Mouse (Mus musculus) E14TG2a.4 (cell line): ENCODE results near the gene Afdn.

Experiments used
- H3K27me3 ChIP-seq: 2 replicates; pipeline ENCODE4 v1.6.1; 2014; ENCODE audit warnings: low read length, control low read depth; ENCODE audit not compliant: insufficient read depth
- H3K36me3 ChIP-seq: 2 replicates; pipeline ENCODE4 v1.6.1; 2014; ENCODE audit warnings: low read length, control low read depth; ENCODE audit not compliant: insufficient read depth
- H3K4me1 ChIP-seq: replicated peaks from 2 replicates; pipeline ENCODE4 v1.6.1; 2014; ENCODE audit warnings: low read depth, low read length, control low read depth
- H3K4me3 ChIP-seq: replicated peaks from 2 replicates; pipeline ENCODE4 v1.5.1; 2014; ENCODE audit warnings: mild to moderate bottlenecking, low read length
- H3K9me3 ChIP-seq: 2 replicates; pipeline ENCODE4 v1.6.1; 2014; ENCODE audit warnings: low read length, control low read depth
- CTCF ChIP-seq: conservative IDR thresholded peaks from 2 replicates; pipeline ENCODE4 v1.5.1; 2014; ENCODE audit warnings: low read length
- NANOG ChIP-seq: IDR thresholded peaks from 2 replicates; pipeline ENCODE4 v1.6.1; 2014; ENCODE audit warnings: borderline replicate concordance, low read length, mixed read lengths
- POU5F1 ChIP-seq: IDR thresholded peaks from 2 replicates; pipeline ENCODE4 v1.6.1; 2014; ENCODE audit warnings: low read length, borderline replicate concordance

Gene Afdn

GRCm38 (mm10) chr17:13759853-13760627 lies at the start of gene Afdn:
TSS of gene Afdn (plus strand) at chr17:13760539.
- Histone ChIP-seq H3K4me3 (peak within 1 kb of the TSS; percentile 91), H3K4me1 (peaks cover 65% of the 10 kb centered on the region), H3K9me3 (no peaks in the 10 kb centered on the region), H3K27me3 (no peaks in the 10 kb centered on the region), H3K36me3 (0 out of 2 replicates have a peak, but pooled peaks cover 4% of the 10 kb centered on the region)
- no peak for TF ChIP-seq POU5F1
- no peak for TF ChIP-seq NANOG
- TF ChIP-seq CTCF, result no peak

GRCm38 (mm10) chr17:13711173-13711572 lies 49.2 kb upstream of the Afdn start:
- no peaks in the 10 kb centered on the region for H3K9me3 ChIP-seq
- H3K27me3 ChIP-seq, result no peaks in the 10 kb centered on the region
- no peaks in the 10 kb centered on the region for H3K36me3 ChIP-seq
- TF ChIP-seq POU5F1 (no peak), CTCF (no peak), NANOG (no peak)
- peaks cover 33% of the 10 kb centered on the region for H3K4me1 ChIP-seq
- H3K4me3 ChIP-seq, result no peak overlapping the region

GRCm38 (mm10) chr17:13712116-13712515 lies 48.2 kb upstream of the Afdn start:
- no peaks in the 10 kb centered on the region for H3K36me3 ChIP-seq
- no peaks in the 10 kb centered on the region for H3K9me3 ChIP-seq
- no peak overlapping the region for H3K4me3 ChIP-seq
- H3K4me1 ChIP-seq, result peaks cover 35% of the 10 kb centered on the region
- TF ChIP-seq NANOG (no peak), POU5F1 (no peak), CTCF (no peak)
- no peaks in the 10 kb centered on the region for H3K27me3 ChIP-seq

GRCm38 (mm10) chr17:13712518-13712917 lies 47.8 kb upstream of the Afdn start:
- TF ChIP-seq NANOG (no peak), POU5F1 (no peak), CTCF (no peak)
- Histone ChIP-seq H3K4me1 (peaks cover 35% of the 10 kb centered on the region), H3K9me3 (no peaks in the 10 kb centered on the region)

GRCm38 (mm10) chr17:13714128-13714527 lies 46.2 kb upstream of the Afdn start:
- no peaks in the 10 kb centered on the region for H3K9me3 ChIP-seq

More at GRCm38 (mm10) chr17:13712518-13712917, 47.8 kb upstream of the Afdn start:
- Histone ChIP-seq H3K27me3 (no peaks in the 10 kb centered on the region), H3K4me3 (no peak overlapping the region), H3K36me3 (no peaks in the 10 kb centered on the region)

GRCm38 (mm10) chr17:13714654-13715053 lies 45.7 kb upstream of the Afdn start:
- no peaks in the 10 kb centered on the region for H3K27me3 ChIP-seq
- no peaks in the 10 kb centered on the region for H3K36me3 ChIP-seq
- TF ChIP-seq CTCF, result no peak
- TF ChIP-seq POU5F1, result no peak
- TF ChIP-seq NANOG, result no peak

More at GRCm38 (mm10) chr17:13714128-13714527, 46.2 kb upstream of the Afdn start:
- Histone ChIP-seq H3K36me3 (no peaks in the 10 kb centered on the region), H3K4me3 (no peak overlapping the region), H3K27me3 (no peaks in the 10 kb centered on the region), H3K4me1 (peaks cover 35% of the 10 kb centered on the region)
- TF ChIP-seq CTCF (no peak), NANOG (no peak), POU5F1 (no peak)

GRCm38 (mm10) chr17:13715511-13715910 lies 44.8 kb upstream of the Afdn start:
- Histone ChIP-seq H3K4me1 (peaks cover 27% of the 10 kb centered on the region), H3K27me3 (peaks cover 2% of the 10 kb centered on the region; the same call in 1 of the 2 replicates), H3K4me3 (no peak overlapping the region), H3K9me3 (no peaks in the 10 kb centered on the region), H3K36me3 (no peaks in the 10 kb centered on the region)
- no peak for TF ChIP-seq NANOG
- no peak for TF ChIP-seq CTCF
- TF ChIP-seq POU5F1, result no peak

More at GRCm38 (mm10) chr17:13714654-13715053, 45.7 kb upstream of the Afdn start:
- Histone ChIP-seq H3K9me3 (no peaks in the 10 kb centered on the region), H3K4me1 (peaks cover 32% of the 10 kb centered on the region), H3K4me3 (no peak overlapping the region)

GRCm38 (mm10) chr17:13716336-13716735 lies 44.0 kb upstream of the Afdn start:
- TF ChIP-seq CTCF (no peak), POU5F1 (no peak), NANOG (no peak)
- H3K27me3 ChIP-seq, result peaks cover 10% of the 10 kb centered on the region; the same call in 1 of the 2 replicates
- H3K4me1 ChIP-seq, result peaks cover 24% of the 10 kb centered on the region

GRCm38 (mm10) chr17:13717428-13717827 lies 42.9 kb upstream of the Afdn start:
- H3K36me3 ChIP-seq, result no peaks in the 10 kb centered on the region
- H3K4me1 ChIP-seq, result peaks cover 23% of the 10 kb centered on the region
- peaks cover 13% of the 10 kb centered on the region; the same call in 1 of the 2 replicates for H3K27me3 ChIP-seq
- no peak overlapping the region for H3K4me3 ChIP-seq
- no peaks in the 10 kb centered on the region for H3K9me3 ChIP-seq
- no peak for TF ChIP-seq CTCF
- TF ChIP-seq POU5F1, result no peak
- no peak for TF ChIP-seq NANOG

More at GRCm38 (mm10) chr17:13716336-13716735, 44.0 kb upstream of the Afdn start:
- no peak overlapping the region for H3K4me3 ChIP-seq
- H3K36me3 ChIP-seq, result no peaks in the 10 kb centered on the region
- no peaks in the 10 kb centered on the region for H3K9me3 ChIP-seq
